Mouse (Mus musculus): Measurements from ENCODE around the gene Ddc. TPM values are rescaled to one million over a fixed set of nuclear protein-coding genes. Genes with fewer than 3 reads are reported as not detected.

Ddc gene
- polyA plus RNA-seq, 1 experiment: 0.48 TPM

- Histone ChIP-seq H3K79me3 (ENCODE audit: low read depth) (no peaks in the 10 kb centered on the region), H3ac (ENCODE audit: control insufficient read depth, insufficient read length, low read depth) (no peak overlapping the region), H3K36me3 (ENCODE audit: control insufficient read depth, insufficient read depth) (no peaks in the 10 kb centered on the region), H3K79me2 (ENCODE audit: control insufficient read depth, insufficient read depth) (no peaks in the 10 kb centered on the region), H3K27me3 (ENCODE audit: control insufficient read depth, insufficient read depth, insufficient read length) (no peaks in the 10 kb centered on the region), H3K4me3 (ENCODE audit: insufficient read depth, poor library complexity, severe bottlenecking) (no peak overlapping the region)
- TF ChIP-seq MYOG (IDR thresholded peaks at IDR 0.05; ENCODE audit: control insufficient read depth, extremely low read depth, insufficient read length) (no peak), MYOD1 (IDR thresholded peaks at IDR 0.05; ENCODE audit: control insufficient read depth, insufficient read length, low read depth) (no peak), CTCF (IDR thresholded peaks at IDR 0.05; ENCODE audit: control insufficient read depth, insufficient read depth, insufficient read length) (no peak), CEBPB (IDR thresholded peaks at IDR 0.05; ENCODE audit: low read depth) (no peak), USF1 (IDR thresholded peaks at IDR 0.05; ENCODE audit: low read depth) (no peak), MAX (IDR thresholded peaks at IDR 0.05) (no peak), FOSL1 (IDR thresholded peaks at IDR 0.05; ENCODE audit: insufficient read depth, low read length, poor library complexity, severe bottlenecking) (no peak)
Measured at GRCm38 (mm10) chr11:11837384-11837783, 60.6 kb downstream of the Ddc start.

- H3ac ChIP-seq (ENCODE audit: control insufficient read depth, insufficient read length, low read depth): no peak overlapping the region
- TF ChIP-seq MYOD1 (IDR thresholded peaks at IDR 0.05; ENCODE audit: control insufficient read depth, insufficient read length, low read depth) (peak; percentile 37), CEBPB (IDR thresholded peaks at IDR 0.05; ENCODE audit: low read depth) (no peak)
- no peaks in the 10 kb centered on the region for H3K36me3 ChIP-seq (ENCODE audit: control insufficient read depth, insufficient read depth)
- no peaks in the 10 kb centered on the region for H3K27me3 ChIP-seq (ENCODE audit: control insufficient read depth, insufficient read depth, insufficient read length)
- H3K79me2 ChIP-seq (ENCODE audit: control insufficient read depth, insufficient read depth): no peaks in the 10 kb centered on the region
- H3K79me3 ChIP-seq (ENCODE audit: low read depth): no peaks in the 10 kb centered on the region
- H3K4me3 ChIP-seq (ENCODE audit: insufficient read depth, poor library complexity, severe bottlenecking): no peak overlapping the region
Measured at GRCm38 (mm10) chr11:11836713-11837370, 61.1 kb downstream of the Ddc start.

DNA sequence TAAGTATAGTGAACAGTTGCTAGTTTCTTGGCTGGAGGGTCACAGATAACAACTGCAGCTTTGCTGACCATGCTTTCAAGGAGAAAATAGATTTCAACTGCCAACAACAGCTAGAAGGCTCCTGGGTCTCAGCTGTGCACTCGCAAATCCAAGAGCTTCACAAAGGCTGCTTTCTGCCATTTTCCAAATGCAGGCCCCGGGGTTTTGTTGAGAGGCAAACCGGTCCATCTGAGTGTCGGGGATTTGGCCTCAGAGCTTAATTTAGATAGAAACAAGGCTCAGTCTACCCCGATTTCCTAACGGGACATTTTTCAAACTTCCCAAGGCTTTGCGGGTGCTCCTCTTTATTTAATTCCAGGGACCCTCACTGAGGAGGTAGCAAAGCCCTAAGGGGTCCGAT, 61.7 kb downstream of the Ddc start:
- no peak for TF ChIP-seq MAX (IDR thresholded peaks at IDR 0.05)
- no peak for TF ChIP-seq MYOD1 (IDR thresholded peaks at IDR 0.05; ENCODE audit: control insufficient read depth, insufficient read length, low read depth)
- TF ChIP-seq FOSL1 (IDR thresholded peaks at IDR 0.05; ENCODE audit: insufficient read depth, low read length, poor library complexity, severe bottlenecking): no peak
- no peak for TF ChIP-seq CEBPB (IDR thresholded peaks at IDR 0.05; ENCODE audit: low read depth)
- TF ChIP-seq MYOG (IDR thresholded peaks at IDR 0.05; ENCODE audit: control insufficient read depth, extremely low read depth, insufficient read length): no peak
- no peak for TF ChIP-seq CTCF (IDR thresholded peaks at IDR 0.05; ENCODE audit: control insufficient read depth, insufficient read depth, insufficient read length)
- TF ChIP-seq USF1 (IDR thresholded peaks at IDR 0.05; ENCODE audit: low read depth): no peak
- no peaks in the 10 kb centered on the region for H3K79me3 ChIP-seq (ENCODE audit: low read depth)
- no peak overlapping the region for H3ac ChIP-seq (ENCODE audit: control insufficient read depth, insufficient read length, low read depth)
- no peaks in the 10 kb centered on the region for H3K36me3 ChIP-seq (ENCODE audit: control insufficient read depth, insufficient read depth)
- no peak overlapping the region for H3K4me3 ChIP-seq (ENCODE audit: insufficient read depth, poor library complexity, severe bottlenecking)
- H3K27me3 ChIP-seq (ENCODE audit: control insufficient read depth, insufficient read depth, insufficient read length): no peaks in the 10 kb centered on the region
- H3K79me2 ChIP-seq (ENCODE audit: control insufficient read depth, insufficient read depth): no peaks in the 10 kb centered on the region

DNA sequence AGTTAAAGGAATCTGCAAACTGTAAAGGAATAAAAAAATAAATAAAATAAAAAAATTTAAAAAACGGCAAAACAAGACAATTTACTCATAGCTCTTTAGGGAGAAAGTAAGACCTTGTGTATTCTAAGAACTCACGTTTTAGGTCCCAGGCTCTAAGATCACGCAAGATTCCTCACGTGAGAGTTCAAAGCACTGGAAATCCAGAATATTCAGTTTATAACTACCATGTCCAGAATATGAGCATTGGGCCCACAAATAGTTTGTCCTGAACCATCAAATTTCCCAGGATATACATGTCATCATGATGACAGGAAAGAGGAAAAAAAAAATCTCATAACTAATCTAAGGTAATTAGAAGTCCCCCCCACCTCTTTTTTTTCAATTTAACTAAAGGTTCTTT, 62.2 kb downstream of the Ddc start:
- Histone ChIP-seq H3K79me2 (ENCODE audit: control insufficient read depth, insufficient read depth) (no peaks in the 10 kb centered on the region), H3K36me3 (ENCODE audit: control insufficient read depth, insufficient read depth) (no peaks in the 10 kb centered on the region), H3ac (ENCODE audit: control insufficient read depth, insufficient read length, low read depth) (no peak overlapping the region), H3K79me3 (ENCODE audit: low read depth) (no peaks in the 10 kb centered on the region), H3K27me3 (ENCODE audit: control insufficient read depth, insufficient read depth, insufficient read length) (no peaks in the 10 kb centered on the region), H3K4me3 (ENCODE audit: insufficient read depth, poor library complexity, severe bottlenecking) (no peak overlapping the region)
- no peak for TF ChIP-seq FOSL1 (IDR thresholded peaks at IDR 0.05; ENCODE audit: insufficient read depth, low read length, poor library complexity, severe bottlenecking)
- TF ChIP-seq CEBPB (IDR thresholded peaks at IDR 0.05; ENCODE audit: low read depth): no peak
- no peak for TF ChIP-seq MAX (IDR thresholded peaks at IDR 0.05)
- no peak for TF ChIP-seq MYOD1 (IDR thresholded peaks at IDR 0.05; ENCODE audit: control insufficient read depth, insufficient read length, low read depth)
- TF ChIP-seq USF1 (IDR thresholded peaks at IDR 0.05; ENCODE audit: low read depth): no peak
- no peak for TF ChIP-seq CTCF (IDR thresholded peaks at IDR 0.05; ENCODE audit: control insufficient read depth, insufficient read depth, insufficient read length)
- no peak for TF ChIP-seq MYOG (IDR thresholded peaks at IDR 0.05; ENCODE audit: control insufficient read depth, extremely low read depth, insufficient read length)

- no peaks in the 10 kb centered on the region for H3K36me3 ChIP-seq (ENCODE audit: control insufficient read depth, insufficient read depth)
- no peaks in the 10 kb centered on the region for H3K79me2 ChIP-seq (ENCODE audit: control insufficient read depth, insufficient read depth)
- H3K27me3 ChIP-seq (ENCODE audit: control insufficient read depth, insufficient read depth, insufficient read length): no peaks in the 10 kb centered on the region
- H3K79me3 ChIP-seq (ENCODE audit: low read depth): no peaks in the 10 kb centered on the region
- no peak overlapping the region for H3ac ChIP-seq (ENCODE audit: control insufficient read depth, insufficient read length, low read depth)
- no peak overlapping the region for H3K4me3 ChIP-seq (ENCODE audit: insufficient read depth, poor library complexity, severe bottlenecking)
- no peak for TF ChIP-seq CTCF (IDR thresholded peaks at IDR 0.05; ENCODE audit: control insufficient read depth, insufficient read depth, insufficient read length)
- TF ChIP-seq MAX (IDR thresholded peaks at IDR 0.05): no peak
- TF ChIP-seq CEBPB (IDR thresholded peaks at IDR 0.05; ENCODE audit: low read depth): no peak
- no peak for TF ChIP-seq FOSL1 (IDR thresholded peaks at IDR 0.05; ENCODE audit: insufficient read depth, low read length, poor library complexity, severe bottlenecking)
- no peak for TF ChIP-seq MYOG (IDR thresholded peaks at IDR 0.05; ENCODE audit: control insufficient read depth, extremely low read depth, insufficient read length)
- no peak for TF ChIP-seq MYOD1 (IDR thresholded peaks at IDR 0.05; ENCODE audit: control insufficient read depth, insufficient read length, low read depth)
Measured at GRCm38 (mm10) chr11:11835361-11835760, 62.6 kb downstream of the Ddc start.

- Histone ChIP-seq H3K79me2 (ENCODE audit: control insufficient read depth, insufficient read depth) (no peaks in the 10 kb centered on the region), H3K4me3 (ENCODE audit: insufficient read depth, poor library complexity, severe bottlenecking) (no peak overlapping the region)
- no peak for TF ChIP-seq CEBPB (IDR thresholded peaks at IDR 0.05; ENCODE audit: low read depth)
- TF ChIP-seq MAX (IDR thresholded peaks at IDR 0.05): no peak
- no peak for TF ChIP-seq FOSL1 (IDR thresholded peaks at IDR 0.05; ENCODE audit: insufficient read depth, low read length, poor library complexity, severe bottlenecking)
- no peak for TF ChIP-seq MYOG (IDR thresholded peaks at IDR 0.05; ENCODE audit: control insufficient read depth, extremely low read depth, insufficient read length)
Measured at GRCm38 (mm10) chr11:11833100-11833499, 64.8 kb downstream of the Ddc start.

More at GRCm38 (mm10) chr11:11833100-11833499, 64.8 kb downstream of the Ddc start:
- H3K27me3 ChIP-seq (ENCODE audit: control insufficient read depth, insufficient read depth, insufficient read length): no peaks in the 10 kb centered on the region
- H3K79me3 ChIP-seq (ENCODE audit: low read depth): no peaks in the 10 kb centered on the region
- no peak overlapping the region for H3ac ChIP-seq (ENCODE audit: control insufficient read depth, insufficient read length, low read depth)
- H3K36me3 ChIP-seq (ENCODE audit: control insufficient read depth, insufficient read depth): no peaks in the 10 kb centered on the region
